Mouse (Mus musculus) right cerebral cortex, postnatal 14 days (tissue): ENCODE data around the gene 1810055G02Rik.

Experiments used
- DNase-seq: peaks from one replicate; pipeline ENCODE4 v3.0.0; 2022

1810055G02Rik gene

DNA sequence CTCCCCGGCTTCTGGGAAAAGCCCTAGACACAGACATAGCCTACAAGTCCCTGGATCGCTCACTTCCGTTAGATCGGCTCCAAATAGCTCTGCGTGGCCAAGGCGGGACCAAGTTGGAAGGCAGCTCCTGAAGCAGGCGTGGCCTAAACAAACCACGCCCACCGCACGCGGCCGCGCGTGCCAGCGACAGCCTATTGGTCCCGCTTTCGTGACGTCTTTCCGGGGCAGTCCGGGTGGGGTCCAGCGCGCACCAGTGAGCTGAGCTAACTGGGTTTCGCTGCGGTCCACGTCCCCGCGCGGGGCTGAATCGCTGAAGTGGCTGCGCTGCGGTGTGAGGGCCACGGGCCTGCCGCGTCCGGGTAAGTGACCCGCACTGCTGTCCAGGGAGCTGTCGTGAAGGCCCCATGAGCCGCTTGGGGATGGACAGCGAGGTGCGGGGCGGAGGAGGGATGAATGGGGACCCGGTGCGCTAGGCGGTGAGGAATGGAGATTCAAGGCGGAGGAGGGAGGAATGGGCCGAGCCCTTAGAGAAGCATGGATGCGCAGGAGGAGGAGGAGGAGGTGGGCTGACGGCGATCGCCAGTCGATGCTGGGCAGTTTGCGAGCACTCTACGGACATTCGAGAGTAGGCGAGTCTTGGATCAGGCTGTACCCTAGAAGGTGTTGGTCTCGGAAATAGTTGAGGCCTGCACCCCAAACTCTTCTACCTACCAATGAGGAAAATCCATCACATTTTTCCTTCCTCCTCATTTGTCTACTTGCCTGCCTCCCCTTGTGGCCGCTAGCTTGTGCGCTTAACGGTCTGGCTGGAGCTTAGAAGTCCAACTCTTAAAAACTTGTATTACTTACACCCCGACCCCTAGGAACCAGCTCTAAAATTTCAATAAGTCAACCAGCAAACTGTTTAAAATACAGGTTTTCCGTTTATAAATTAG is at the start of gene 1810055G02Rik:
TSS of gene 1810055G02Rik (plus strand) at position 216 of the 935 bp plus-strand sequence.
- peak; percentile 98 for DNase-seq

DNA sequence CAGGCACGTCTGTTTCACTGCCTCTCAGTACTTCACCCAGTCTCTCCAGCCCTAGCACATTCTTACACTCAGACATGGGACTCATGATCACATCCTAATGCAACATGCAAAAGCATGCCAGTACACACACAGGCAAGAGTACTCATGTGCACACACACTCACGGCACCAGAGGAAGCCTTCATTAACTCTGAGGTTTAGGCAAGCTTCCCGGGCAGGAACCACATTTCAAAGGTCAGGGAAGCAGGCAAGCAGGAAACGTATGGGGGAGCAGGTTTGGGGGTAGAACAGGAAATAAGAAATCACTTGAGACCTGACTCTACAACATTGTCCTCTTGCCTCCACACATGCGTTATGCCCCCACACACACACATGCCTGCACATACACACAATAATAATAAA is 42.6 kb upstream of the 1810055G02Rik start:
- DNase-seq, result no peak

DNA sequence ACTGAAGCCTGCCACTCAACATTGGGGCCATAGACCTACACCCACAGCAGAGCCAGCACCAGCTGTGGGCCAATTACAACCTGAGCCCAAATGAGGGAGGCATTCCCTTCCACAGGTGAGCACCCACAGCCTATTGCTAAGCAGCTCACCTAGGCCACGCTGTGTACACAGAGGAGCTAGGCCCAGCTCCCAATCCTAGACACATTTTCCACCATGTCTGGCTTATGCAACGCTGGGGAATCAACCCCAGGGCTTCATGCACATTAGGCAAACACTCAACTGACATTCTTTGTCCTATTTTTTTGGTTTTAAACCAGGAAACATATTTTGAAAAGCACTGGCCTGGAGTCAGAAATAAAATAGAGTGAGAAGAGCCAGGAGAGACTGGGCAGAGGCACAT is 41.5 kb upstream of the 1810055G02Rik start:
- no peak for DNase-seq

DNA sequence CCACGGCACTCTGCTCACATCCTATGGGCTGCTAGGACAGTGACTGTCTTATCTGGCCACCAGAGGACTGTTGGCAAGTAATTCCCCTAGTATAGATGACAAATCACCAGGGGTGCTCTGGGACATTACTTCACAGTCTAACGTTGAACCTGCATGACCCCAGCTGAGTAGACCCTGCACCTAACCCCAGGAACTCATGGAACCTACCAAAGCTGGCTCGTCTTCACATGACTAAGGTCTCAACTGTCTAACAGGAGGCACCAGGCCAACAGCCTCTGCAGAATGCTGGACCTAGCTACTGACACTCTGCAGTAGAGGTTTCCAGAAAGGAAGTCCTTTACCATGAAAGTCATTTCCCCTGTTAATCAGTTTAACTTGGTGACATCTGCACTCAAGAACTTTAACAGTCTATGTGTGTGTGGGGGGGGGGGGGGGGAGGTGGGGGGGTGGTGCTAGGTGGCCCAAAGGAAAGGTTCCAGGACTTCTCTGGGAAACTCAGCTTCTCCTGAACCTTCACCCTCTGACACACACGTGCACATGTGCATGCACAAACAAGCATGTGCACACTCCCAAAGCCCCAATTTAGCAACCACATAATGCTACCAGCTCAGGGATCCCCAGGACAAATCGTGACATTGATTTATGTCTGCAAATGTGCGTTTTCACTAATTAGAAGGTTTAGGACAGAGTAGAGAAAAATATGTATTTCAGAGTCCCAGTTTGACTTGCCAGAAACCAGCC is 40.8 kb upstream of the 1810055G02Rik start:
- DNase-seq, result no peak

DNA sequence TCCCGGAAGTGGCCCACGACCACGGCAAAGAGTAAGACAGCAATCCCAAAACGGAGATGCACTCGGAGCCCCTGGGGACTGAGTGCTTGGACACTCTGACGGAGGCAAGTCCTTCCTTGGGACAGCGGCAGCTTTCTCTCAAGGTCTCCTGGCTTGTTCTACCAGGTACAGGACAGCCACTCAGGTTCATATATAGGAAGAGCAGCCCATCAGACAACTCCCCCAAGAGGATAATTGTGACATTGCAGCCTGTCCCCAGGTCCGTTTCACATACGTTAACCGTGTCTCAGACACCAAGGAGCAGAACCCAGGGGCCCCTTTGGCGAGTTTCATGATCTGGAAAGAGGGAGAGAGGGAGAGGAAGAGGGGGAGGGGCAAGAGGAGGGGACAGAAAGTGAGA is 40.1 kb upstream of the 1810055G02Rik start:
- DNase-seq, result no peak

DNA sequence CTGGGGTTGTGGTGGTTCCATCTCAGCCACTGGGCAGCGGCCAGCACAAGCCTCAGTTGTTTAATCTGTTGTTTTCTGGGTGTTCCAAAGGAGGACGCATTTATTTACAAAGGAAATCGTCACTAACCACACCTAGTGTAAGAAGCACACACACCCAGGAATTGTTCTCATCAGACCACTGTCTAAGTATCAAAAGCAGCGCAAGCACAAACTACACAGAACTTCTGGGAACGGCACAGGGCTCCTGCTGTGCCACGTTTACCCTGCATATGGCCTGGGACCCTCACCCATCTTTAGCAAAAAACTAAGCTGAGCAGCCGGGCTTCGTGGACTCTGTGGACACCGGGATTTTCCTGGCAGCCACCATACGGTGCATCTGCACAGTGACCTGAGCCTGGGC is 39.5 kb upstream of the 1810055G02Rik start:
- DNase-seq, result no peak

DNA sequence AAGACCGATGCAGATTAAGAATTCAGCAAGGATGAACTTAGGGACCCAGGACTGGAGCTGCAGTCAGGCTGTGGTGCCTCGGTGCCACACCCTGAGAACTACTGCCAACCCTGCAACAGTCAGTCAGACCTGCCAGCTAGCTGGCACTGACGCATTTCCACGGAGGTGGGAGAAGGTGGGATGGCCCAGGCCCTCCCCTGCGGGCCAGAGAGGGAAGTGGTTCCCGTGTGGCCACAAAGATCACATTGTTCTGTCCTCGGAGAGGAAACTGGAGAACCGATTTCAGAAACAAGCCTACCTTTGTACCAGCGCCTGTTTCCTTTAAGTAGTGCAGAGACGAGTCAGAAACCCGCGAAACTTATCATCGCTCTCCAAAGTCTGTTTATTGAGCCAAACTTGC is 39.0 kb upstream of the 1810055G02Rik start:
- no peak for DNase-seq

DNA sequence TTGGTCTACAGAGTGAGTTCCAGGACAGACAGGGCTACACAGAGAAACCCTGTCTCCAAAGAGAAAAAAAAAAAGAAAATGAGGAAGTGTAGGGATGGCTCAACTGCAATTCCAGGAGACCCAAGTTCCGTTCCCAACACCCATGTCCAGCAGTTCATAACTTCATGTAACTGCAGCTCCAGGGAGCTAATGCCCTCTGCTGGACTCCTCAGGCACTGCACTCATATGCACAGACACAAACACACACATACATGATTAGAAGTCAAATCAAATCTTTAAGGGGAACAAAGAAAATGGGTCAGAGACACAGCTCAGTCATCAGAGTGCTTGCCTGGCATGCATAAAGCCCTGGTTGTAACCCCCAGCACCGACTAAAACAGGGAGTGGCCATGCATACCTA is 34.9 kb upstream of the 1810055G02Rik start:
- no peak for DNase-seq

DNA sequence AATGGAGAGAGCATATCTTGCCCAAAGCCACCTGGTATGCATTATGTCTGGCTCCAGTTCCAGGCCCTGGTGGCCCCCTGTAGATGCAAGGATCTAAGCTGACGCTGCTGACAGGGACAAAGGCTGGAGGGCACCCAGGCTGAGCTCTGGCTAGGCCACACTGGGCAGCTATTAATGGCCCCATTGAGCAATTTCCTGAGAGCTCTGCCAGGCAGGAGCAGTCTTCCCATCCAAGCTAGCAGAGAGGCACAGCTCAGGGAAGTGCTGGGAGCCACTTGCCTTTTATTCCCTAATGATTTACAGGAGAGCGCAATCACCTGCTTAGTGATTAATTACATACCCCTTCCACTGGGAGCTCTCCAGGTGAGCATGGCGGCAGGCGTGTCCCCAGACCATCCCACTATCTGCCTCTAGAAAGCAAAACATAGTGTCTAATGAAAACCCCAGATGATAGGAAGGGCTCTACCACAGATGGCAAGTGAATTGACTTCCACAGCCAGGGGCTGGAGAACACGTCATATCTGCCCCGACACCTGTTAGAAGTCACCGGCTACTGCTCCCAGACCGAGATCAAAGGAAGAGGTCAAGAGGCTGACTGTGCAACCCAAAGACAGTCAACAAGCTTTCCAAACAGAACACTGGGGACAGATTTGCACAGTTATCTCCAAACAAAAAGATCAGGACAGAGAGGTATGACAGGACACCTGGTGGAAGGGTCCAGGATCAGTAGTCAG is 33.8 kb upstream of the 1810055G02Rik start:
- DNase-seq, result no peak

DNA sequence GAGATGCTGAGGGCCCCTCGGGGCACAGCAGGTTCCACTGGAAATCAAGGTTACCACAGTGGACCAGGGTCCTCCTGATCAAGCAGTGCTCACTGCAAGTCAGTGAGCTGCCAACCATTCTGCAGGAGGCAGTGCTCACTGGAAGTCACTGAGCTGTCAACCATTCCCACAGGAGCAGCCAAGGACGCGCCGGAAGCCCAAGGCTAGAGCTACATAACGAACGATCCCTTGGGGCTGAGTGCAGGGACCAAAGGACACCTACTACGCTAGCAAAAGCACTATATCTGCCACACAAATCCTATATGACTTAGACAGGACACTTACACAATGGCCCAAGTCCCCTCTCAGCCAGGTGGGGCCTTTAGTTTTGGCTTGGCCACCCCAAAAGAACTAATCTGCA is 27.4 kb upstream of the 1810055G02Rik start:
- DNase-seq, result no peak

DNA sequence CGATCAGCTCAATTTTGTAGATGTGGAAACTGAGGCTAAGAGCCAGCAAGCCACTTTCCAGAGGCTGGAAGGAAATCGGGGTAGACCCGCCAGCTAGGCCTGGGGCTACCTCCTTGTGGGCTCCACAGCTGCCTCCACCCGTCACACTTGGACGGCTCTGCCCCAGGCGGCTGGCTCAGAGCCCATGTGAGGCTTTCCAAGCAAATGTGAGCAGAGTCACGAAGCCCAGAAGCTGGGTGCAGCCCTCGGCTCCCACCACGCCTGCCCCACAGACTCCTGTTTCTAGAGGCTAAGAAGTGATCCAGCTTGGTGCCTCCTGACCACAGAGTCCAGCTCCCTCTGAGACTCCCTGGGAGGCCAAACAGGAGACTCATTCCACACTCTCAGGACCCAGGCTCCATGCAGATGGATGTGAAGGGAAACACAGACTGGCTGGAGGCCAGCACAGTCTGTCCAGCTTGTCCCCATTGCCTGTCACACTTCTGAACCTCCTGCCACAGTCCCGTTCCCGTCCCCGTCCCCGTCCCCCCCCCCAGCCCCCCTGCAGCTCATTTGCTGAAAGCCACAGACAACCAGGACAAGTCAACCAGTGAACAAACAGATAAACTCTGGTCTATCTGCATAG is 26.7 kb upstream of the 1810055G02Rik start:
- DNase-seq, result peak; percentile 49

DNA sequence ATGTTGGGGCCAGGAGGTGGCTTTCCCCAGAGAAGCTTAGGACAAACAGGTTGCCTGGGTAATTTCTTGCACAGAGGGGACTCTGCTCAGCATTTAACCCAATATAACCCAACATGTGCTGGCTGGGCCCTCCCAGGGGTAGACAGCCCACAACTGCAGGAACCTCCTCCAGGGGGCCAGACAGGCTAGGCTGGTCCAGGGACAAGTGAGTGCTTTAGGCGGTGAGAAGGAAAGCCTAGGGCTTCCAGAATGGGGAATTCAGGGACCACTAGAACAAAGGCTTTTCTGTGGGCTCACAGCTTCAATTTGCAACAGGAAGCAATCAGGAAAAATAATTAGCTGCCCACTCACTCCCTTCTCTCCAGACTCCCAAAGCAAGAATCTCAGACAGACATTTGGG is 23.7 kb upstream of the 1810055G02Rik start:
- DNase-seq, result no peak

DNA sequence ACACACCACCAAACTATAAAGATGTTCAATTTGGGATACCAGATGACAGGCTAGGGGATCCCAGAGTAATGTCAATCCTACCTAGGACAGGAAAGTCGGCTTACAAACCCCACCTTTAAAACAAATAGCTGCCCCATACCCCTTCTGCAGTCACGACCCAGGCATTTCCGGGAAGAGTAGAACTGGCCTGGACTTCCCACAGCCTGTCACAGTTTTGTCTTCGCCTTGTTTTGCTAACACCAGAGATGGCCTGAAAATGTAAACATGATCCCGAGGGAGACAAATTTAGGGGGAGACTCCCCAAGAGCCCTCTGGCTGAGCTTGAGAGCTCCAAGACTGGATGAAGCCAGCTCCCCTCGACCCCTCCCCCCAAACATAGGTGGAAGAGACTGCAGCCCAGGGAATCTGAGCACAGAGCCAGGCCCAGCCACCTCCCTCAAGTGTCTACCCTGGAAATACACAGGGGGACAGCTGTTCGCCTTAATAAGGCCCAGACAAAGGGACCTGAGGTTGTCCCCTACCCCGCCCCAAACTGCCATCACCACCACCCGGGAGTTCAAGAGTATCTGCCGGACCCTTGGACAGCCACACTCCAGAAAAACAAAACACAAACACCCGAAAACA is 23.0 kb upstream of the 1810055G02Rik start:
- DNase-seq, result no peak

DNA sequence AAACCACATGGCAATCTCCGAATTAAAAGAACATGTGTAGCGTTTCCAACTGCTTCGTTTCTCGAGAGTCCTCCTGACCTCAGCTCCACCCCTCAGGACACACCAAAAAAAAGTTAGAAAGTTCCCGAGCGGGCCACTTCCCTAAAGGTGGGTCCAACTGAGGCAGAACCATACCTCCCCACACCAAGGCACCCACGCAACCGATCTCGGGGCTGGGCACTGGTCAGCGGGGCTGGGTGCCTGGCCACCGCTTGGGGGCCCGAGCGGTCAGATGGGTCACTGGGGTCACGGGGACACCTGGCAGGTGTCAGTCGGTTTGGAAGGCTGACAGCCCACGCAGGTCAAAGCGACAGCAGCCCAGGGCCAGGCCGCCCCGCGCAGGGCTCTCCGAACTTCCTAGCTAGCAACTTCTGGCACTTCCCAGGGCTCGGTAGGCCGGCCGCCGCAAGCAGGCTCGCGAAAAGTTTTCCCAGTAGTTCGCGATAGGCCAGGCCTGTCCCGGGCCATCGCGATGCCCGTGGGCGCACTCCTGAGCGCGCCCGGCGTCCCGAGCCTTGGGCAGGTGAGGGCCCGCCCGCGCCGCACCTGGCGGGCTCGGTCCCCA is 22.4 kb upstream of the 1810055G02Rik start:
- peak; percentile 28 for DNase-seq

DNA sequence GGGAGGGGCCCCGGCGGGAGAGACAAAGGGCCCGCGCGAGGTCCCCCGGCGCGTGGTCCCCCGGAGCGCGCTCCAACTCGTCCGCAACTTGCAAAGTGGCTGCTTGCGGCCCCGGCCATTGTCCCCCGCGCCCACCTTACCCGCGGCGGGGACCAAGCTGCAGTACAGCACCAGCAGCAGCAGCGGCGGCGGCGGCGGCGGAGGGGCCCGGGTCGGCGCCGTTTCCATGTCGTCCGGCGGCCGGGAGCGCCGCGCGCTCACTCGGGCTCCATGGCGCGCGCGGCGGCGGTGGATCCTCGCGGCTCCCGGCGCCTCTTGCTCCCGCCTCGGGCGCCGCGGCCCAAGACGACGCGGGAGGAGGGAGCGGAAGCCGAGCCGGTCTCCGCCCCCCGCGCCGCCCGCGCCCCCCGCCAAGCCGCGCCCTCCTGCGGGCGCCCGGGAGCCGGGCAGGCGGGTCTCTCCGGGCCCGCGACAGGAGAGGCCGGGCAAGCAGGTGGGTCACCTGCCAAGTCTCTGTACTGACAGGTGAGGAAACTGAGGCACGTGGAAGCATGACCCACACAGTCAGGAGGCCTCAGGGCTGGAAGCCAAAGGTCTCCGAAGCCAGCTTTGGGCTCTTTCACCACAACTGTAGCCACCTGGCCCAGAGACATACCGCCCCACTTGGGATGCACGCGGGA is 21.7 kb upstream of the 1810055G02Rik start, which contains the start of gene Lrp5:
TSS of gene Lrp5 (minus strand) at position 350 of the 680 bp plus-strand sequence.
- peak; percentile 45 for DNase-seq

DNA sequence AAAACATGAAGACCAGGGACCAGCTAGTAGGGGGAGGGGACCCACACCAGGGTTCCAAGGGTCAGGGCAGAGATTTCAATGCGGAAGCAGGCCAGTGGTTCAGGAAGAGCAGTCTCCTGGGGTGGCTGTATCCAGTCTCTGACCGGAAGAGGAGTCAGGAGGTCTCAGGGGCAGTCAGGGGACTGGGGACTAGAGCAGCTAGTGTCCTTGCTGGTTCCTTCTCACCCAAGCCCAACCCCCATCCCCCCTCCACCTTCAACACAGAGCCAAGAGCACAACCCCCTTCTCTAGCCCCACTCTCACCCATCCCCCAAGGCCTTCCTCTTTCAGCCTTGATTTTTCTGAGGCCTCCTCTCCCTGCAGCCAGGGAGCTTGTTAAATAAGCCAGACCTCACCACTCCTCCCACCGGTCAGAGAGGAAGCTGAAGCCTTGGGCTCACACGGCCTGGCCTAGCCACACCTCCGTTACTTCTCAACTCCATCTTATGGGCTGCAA is 20.4 kb upstream of the 1810055G02Rik start:
- peak; percentile 32 for DNase-seq

DNA sequence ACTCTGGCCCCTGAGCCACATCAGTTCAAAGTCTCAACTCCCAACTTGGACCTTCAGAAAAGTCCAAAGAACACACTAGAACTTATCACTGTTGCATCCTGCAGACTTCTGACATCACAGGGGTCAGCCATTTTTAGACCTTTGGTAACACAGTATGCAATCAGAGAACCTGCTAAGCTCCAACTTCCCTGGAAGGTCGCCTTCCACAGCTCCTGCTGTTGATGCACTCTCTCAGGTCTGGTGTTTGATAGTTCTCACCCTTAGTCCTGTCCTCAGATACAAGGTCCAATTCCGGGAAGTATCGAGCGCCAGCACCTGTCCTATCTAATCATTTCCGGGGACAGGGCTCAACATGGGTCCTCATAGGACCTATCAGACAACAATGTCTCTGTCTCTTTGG is 16.8 kb upstream of the 1810055G02Rik start:
- DNase-seq, result no peak

DNA sequence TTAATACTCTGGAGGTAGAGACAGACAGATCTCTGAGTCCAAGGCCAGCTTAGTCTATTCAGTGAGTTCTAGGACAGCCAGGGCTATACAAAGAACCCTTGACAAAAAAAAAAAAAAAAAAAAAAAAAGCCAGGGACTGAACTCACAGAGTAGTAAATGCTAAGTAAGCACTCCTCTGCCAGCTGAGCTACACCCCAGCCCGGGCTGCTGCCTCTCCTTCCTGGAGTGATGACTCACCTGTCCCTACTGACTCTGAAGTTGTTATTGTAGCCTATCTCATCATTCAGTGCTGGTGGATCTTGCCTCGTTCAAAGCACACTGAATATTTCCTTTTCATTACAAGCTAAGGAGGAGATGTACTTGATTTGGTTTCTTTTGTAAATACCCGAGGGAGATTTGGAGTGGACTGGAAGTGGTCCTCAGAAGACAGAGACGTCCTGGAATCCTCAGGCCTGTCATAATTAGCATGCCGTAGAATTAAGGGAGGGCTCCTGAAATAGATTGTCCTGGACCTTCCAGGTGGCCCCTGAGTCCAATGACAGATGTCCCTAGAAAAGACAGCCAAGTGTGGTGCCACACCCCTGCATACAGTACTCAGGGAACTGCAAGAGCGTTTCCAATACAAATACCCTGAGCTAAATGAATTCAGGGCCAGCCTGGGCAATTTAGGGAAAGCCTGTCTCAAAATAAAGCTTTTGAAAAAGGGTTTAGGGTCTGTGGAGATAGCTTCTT is 15.5 kb upstream of the 1810055G02Rik start:
- no peak for DNase-seq

DNA sequence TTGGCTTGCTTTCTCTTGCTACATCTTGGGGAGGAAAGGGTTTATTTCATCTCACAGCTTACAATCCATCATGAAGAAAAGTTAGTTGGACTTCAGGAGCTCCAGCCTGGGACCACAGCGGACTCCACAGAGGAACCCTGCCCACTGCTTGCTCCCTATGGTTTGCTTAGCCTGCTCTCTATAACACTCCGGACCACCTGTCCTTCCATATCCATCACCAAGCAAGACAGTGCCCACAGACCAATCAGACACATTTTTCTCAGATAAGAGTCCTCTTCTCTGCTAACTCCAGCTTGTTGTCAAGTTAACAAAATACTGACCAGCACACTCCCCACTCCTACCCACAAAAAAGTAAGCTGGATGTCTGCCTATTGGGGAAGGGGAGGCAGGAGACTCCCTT is 13.6 kb upstream of the 1810055G02Rik start:
- DNase-seq, result no peak

DNA sequence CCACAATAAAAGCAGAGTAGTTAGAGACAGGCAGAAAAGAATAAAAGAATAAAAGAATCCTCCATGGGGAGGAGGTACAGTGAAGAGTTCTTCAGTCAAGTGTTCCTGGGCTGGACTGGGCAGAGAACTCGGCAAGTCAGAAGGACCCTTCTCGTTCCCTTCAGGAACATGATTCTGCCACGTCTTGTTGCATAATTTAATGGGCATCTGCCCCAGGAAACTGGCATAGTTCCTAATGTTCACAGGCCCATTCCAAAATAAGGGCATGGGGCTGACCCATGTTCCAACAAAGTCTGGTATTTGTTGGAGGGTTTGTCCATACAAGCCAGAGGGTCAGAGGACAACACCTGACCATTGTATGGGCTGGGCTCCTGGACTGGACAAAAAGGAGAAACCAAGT is 13.1 kb upstream of the 1810055G02Rik start:
- no peak for DNase-seq
